Mouse (Mus musculus) small intestine, adult 2 months (tissue): ENCODE data around the gene Zfp446.

Source experiments
- CTCF ChIP-seq: fragments of 200-500 bp; IDR thresholded peaks from 2 replicates; pipeline ENCODE4 v1.5.1; 2012; ENCODE audit warnings: low read depth, mild to moderate bottlenecking, control low read depth, inconsistent platforms, low read length, moderate library complexity, mixed read lengths; ENCODE audit not compliant: insufficient replicate concordance, insufficient read length; ENCODE audit errors: extremely low read depth
- POLR2A ChIP-seq: fragments of 200-500 bp; IDR thresholded peaks from 2 replicates; pipeline ENCODE4 v1.6.1; 2012; ENCODE audit warnings: low read depth, mild to moderate bottlenecking, control low read depth, inconsistent platforms, low read length, moderate library complexity

GRCm38 (mm10) chr7:13001584-13001983, 23.9 kb downstream of the Zfp446 start:
- no peak for TF ChIP-seq CTCF
- TF ChIP-seq POLR2A: no peak
